Mouse (Mus musculus) midbrain, embryonic 11.5 days (tissue): ENCODE data around the gene Cdiptos. TPM values are rescaled to one million over a fixed set of nuclear protein-coding genes. Genes with fewer than 3 reads are reported as not detected.

Experiments
- ATAC-seq: fragments of 200-750 bp; cut with Nextera tagmentation; 2 replicates; pipeline ENCODE4 v1.8.0; 2017; ENCODE audit warnings: moderate TSS enrichment, moderate library complexity; ENCODE audit not compliant: low FRiP score
- DNase-seq: peaks from one replicate; pipeline ENCODE4 v3.0.0; 2015; ENCODE audit warnings: low spot score; ENCODE audit errors: missing footprints
- H3K27ac ChIP-seq: fragments of 300-500 bp; sonication (generic); 2 replicates; pipeline ENCODE4 v1.5.1; 2014; ENCODE audit warnings: low read depth, low read length
- H3K27me3 ChIP-seq: fragments of 300-500 bp; sonication (generic); 2 replicates; pipeline ENCODE4 v1.6.1; 2014; ENCODE audit warnings: mild to moderate bottlenecking, low read length, moderate library complexity, mixed read lengths; ENCODE audit not compliant: control insufficient read depth, insufficient read depth
- H3K36me3 ChIP-seq: fragments of 300-500 bp; sonication (generic); 2 replicates; pipeline ENCODE4 v1.6.1; 2014; ENCODE audit warnings: mild to moderate bottlenecking, low read length, moderate library complexity, mixed read lengths; ENCODE audit not compliant: control insufficient read depth, insufficient read depth
- H3K4me1 ChIP-seq: fragments of 300-500 bp; sonication (generic); 2 replicates; pipeline ENCODE4 v1.6.1; 2014; ENCODE audit warnings: low read length; ENCODE audit not compliant: control insufficient read depth, insufficient read depth
- H3K4me2 ChIP-seq: fragments of 300-500 bp; sonication (generic); 2 replicates; pipeline ENCODE4 v1.6.1; 2014; ENCODE audit warnings: mild to moderate bottlenecking, moderate library complexity
- H3K4me3 ChIP-seq: fragments of 300-500 bp; sonication (generic); 2 replicates; pipeline ENCODE4 v1.5.1; 2014; ENCODE audit warnings: low read depth, low read length
- H3K9ac ChIP-seq: fragments of 300-500 bp; sonication (generic); 2 replicates; pipeline ENCODE4 v1.6.1; 2014; ENCODE audit warnings: low read length
- H3K9me3 ChIP-seq: fragments of 300-500 bp; sonication (generic); 2 replicates; pipeline ENCODE4 v1.6.1; 2016; ENCODE audit warnings: low read length; ENCODE audit not compliant: control insufficient read depth
- WGBS: fragments of 180-500 bp; shearing (Covaris S2); extraction: QIAGEN DNeasy Blood & Tissue Kit; methylation state at CpG from one replicate; pipeline ENCODE4 v1.1.7; 2014; 5-methylcytosine and 5-hydroxymethylcytosine counted together
- polyA plus RNA-seq: library from polyadenylated mRNA; unstranded; fragments of >200 nt; fragmentation: Nextera tagmentation; extraction: Ambion mirVana; gene quantifications from 2 replicates; pipeline ENCODE4 v1.2.1, GENCODE M21; 2014

Cdiptos gene
- polyA plus RNA-seq, 1 experiment from 2014 or later = 1.3 TPM

DNA sequence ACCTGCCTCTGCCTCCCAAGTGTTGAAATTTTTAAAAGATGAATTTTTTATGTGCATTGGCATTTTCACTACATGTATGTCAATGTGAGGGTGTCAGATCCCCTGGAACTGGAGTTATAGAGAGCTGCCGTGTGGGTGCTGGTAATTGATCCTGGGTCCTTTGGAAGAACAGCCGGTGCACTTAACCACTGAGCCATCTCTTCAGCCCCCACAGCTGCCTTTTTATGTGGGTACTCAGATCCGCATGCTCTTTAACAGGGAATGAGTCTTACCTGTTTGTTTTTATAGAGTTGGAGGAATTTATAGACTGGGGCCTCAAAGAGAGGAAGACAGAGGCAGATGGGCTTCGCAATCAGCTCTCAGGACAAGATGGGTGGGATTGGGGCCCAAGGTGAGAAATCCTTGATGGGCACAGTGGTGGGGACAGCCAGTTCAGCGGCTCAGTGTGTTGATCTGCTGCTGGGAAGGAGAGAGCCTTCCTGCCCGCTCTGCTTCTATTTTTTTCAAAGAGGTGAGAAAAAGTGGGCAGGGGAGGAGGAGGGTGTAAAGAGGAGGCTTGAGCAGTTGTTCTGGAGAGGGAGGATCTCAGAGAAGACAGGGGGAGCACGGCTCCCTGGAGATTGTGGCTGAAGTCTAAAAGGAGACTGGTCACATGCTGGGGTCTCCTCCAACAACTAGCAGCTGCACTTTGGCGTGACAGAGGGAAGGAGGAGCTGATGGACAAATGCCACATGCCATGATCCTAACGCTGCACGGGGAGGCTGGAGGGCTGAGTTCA, 9.0 kb upstream of the Cdiptos start:
- Histone ChIP-seq H3K36me3 (peaks cover 4% of the 10 kb centered on the region), H3K4me3 (no peak overlapping the region), H3K9ac (no peak overlapping the region), H3K27me3 (no peaks in the 10 kb centered on the region), H3K27ac (no peak overlapping the region), H3K4me1 (no peaks in the 10 kb centered on the region), H3K9me3 (no peaks in the 10 kb centered on the region), H3K4me2 (no peak overlapping the region)
- no peak for ATAC-seq
- 61% methylated on average over 10 of the region's 10 CpGs for WGBS
- DNase-seq = no peak

DNA sequence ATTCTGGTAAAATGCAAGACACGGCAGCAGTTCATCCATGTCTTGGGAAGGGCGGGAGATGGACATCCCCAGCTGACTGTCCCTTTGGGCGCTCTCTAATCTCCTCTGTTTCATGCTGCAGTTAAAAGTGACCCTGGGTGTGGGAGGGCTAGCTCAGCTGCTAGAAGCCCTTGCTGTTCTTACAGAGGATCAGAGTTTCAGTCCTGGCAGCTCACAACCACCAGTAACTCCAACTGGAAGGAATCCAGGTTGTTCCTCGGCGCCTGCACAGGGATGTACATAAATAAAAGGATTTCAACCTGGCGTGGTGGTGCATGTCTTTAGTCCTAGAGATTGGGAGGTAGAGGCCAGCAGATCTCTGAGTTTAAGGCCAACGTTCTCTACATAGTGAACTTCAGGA, 7.2 kb upstream of the Cdiptos start:
- H3K27me3 ChIP-seq = no peaks in the 10 kb centered on the region
- no peak overlapping the region for H3K4me2 ChIP-seq
- ATAC-seq (no peak), DNase-seq (no peak)
- no peaks in the 10 kb centered on the region for H3K9me3 ChIP-seq
- no peak overlapping the region for H3K4me3 ChIP-seq
- H3K9ac ChIP-seq = no peak overlapping the region
- H3K27ac ChIP-seq = no peak overlapping the region
- no peaks in the 10 kb centered on the region for H3K4me1 ChIP-seq
- 85% methylated on average over 7 of the region's 7 CpGs for WGBS
- peaks cover 11% of the 10 kb centered on the region for H3K36me3 ChIP-seq

DNA sequence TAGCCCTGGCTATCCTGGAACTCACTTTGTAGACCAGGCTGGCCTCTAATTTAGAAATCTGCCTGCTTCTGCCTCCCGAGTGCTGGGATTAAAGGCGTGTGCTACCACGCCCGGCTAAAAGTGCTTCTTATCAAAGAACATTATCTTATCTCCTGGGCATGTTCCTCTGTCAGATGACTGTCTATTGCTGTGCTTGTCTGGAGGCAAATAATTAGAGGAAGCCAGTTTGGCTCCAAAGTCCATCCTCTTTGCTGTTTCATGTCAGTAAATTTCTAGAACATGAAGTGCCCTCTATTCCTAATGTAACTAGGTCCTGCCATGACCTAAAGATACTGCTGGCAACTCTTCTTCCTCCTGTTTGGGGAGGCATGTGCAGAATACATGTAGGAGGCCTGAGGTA, 6.2 kb upstream of the Cdiptos start:
- WGBS = 87% methylated on average over 4 of the region's 4 CpGs
- Histone ChIP-seq H3K27me3 (no peaks in the 10 kb centered on the region), H3K36me3 (peaks cover 11% of the 10 kb centered on the region)

DNA sequence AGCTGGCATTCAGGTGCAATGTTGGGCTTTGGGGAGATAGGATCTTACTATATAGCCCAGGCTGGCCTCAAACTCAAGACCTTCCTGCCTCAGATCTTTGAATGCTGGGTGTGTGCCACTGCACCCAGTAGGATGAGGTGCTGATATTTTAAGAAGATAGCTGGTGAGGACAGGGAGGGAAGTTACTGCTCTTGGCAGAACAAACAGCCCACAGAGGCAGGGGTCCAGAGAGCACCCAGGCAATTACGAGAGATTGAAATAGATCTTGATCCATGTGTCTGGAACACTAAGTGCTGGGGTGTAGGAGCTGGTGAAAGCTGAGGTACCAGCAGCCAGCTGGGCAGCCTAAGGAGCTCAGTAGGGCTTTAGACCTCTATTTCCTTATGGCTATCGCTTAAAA, 5.7 kb upstream of the Cdiptos start:
- H3K4me2 ChIP-seq = no peak overlapping the region
- no peaks in the 10 kb centered on the region for H3K27me3 ChIP-seq
- peaks cover 11% of the 10 kb centered on the region for H3K36me3 ChIP-seq
- DNase-seq (no peak), ATAC-seq (no peak)
- no peak overlapping the region for H3K4me3 ChIP-seq
- peaks cover 4% of the 10 kb centered on the region for H3K4me1 ChIP-seq
- no peak overlapping the region for H3K9ac ChIP-seq
- 82% methylated on average over 2 of the region's 2 CpGs for WGBS
- H3K9me3 ChIP-seq = no peaks in the 10 kb centered on the region
- no peak overlapping the region for H3K27ac ChIP-seq

More for the DNA sequence above, 6.2 kb upstream of the Cdiptos start:
- H3K9ac ChIP-seq = no peak overlapping the region
- peaks cover 2% of the 10 kb centered on the region for H3K4me1 ChIP-seq
- H3K9me3 ChIP-seq = no peaks in the 10 kb centered on the region
- H3K27ac ChIP-seq = no peak overlapping the region
- no peak for DNase-seq
- ATAC-seq = no peak
- no peak overlapping the region for H3K4me3 ChIP-seq
- no peak overlapping the region for H3K4me2 ChIP-seq

DNA sequence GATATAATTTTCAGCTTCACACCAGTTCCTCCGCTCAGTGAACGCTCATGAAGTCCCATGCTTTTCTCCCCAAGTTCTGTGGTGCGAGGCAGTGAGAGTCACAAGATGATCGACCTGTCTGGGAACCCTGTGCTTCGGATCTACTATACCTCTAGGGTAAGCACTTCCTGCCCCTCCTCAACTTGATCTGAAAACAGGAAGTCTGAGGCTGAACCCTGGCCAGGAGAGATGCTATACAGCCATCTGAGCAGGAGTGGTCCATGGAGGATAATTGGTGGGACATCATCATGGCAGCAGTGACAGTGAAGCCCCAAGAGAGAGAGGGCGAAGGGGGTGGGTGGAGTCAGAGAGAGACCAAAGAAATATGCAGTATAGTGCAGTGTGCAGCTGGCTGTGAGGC, 2.9 kb upstream of the Cdiptos start:
- Histone ChIP-seq H3K4me1 (peaks cover 8% of the 10 kb centered on the region), H3K36me3 (peaks cover 11% of the 10 kb centered on the region), H3K9ac (no peak overlapping the region), H3K4me3 (no peak overlapping the region), H3K27me3 (no peaks in the 10 kb centered on the region), H3K4me2 (no peak overlapping the region), H3K27ac (no peak overlapping the region), H3K9me3 (no peaks in the 10 kb centered on the region)
- no peak for ATAC-seq
- no peak for DNase-seq
- WGBS = 95% methylated on average over 6 of the region's 6 CpGs

DNA sequence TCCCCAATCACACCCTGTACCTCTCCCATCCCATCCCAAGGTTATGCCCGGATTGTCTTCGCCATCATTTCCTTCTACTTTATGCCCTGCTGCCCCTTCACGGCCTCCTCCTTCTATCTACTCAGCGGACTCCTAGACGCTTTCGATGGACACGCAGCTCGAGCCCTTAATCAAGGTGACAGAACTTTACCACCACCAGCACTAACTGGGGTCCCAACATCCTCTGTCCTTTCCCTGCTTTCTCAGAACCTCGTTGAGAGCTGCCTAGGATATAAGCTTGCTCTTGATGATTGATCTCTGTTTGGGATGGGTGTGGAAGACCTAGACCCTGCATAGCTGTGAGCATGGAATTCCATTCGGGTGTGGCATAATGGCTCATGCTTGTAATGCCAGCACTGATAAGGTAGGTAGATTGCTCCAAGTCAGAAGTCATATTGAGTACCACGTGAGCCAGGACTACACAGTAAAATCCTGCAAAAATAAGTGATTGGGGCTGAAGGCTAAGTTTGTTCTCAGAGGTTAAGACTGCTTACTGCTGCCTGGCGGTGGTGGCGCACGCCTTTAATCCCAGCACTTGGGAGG, 1.1 kb upstream of the Cdiptos start:
- Histone ChIP-seq H3K27me3 (no peaks in the 10 kb centered on the region), H3K27ac (no peak overlapping the region; the same call in 1 of the 2 replicates)
- WGBS = 31% methylated on average over 14 of the region's 14 CpGs

DNA sequence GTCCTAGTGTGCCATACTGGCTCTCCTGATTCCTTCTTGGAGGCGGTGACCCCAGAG, 177 bp downstream of the Cdiptos start, which contains the start of gene Cdipt:
Cdipt (plus strand) TSS at position 22 of the 57 bp plus-strand sequence.
- no peak for DNase-seq
- peaks cover 8% of the 10 kb centered on the region for H3K4me1 ChIP-seq
- H3K4me2 ChIP-seq = peak within 1 kb of the TSS; percentile 85
- H3K27ac ChIP-seq = peak within 1 kb of the TSS; percentile 93
- H3K4me3 ChIP-seq = peak within 1 kb of the TSS; percentile 76
- no peak for ATAC-seq
- 9% methylated on average over 1 of the region's 1 CpGs for WGBS
- H3K9ac ChIP-seq = peak within 1 kb of the TSS; percentile 89
- H3K9me3 ChIP-seq = no peaks in the 10 kb centered on the region
- peaks cover 11% of the 10 kb centered on the region for H3K36me3 ChIP-seq
- H3K27me3 ChIP-seq = no peaks in the 10 kb centered on the region

More for the DNA sequence above, 1.1 kb upstream of the Cdiptos start:
- Histone ChIP-seq H3K9me3 (no peaks in the 10 kb centered on the region), H3K36me3 (peaks cover 11% of the 10 kb centered on the region), H3K9ac (peak overlapping the region; percentile 89), H3K4me3 (peak overlapping the region; percentile 76), H3K4me1 (peaks cover 8% of the 10 kb centered on the region), H3K4me2 (peak overlapping the region; percentile 85)
- ATAC-seq (peak; percentile 3; the same call in 1 of the 2 replicates), DNase-seq (no peak)

DNA sequence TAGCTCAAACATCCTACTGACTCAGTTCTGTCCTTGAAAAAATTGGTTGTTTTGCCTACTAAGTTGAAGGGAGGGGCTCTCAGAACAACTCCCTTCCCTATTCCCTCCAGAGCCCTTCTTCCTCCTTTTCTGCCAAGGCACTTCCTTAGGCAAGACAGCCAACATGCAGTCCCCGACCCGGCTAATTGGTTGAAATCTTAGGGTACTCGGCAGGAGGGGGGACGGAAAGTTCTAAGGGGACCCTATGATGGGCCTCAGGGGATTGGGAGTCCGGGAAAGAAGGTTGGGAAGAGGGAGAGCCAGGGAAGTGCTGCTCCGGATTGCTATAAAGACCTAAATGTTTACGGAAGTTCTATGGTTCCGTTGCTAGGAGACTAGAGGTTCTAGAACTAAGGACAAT, 405 bp downstream of the Cdiptos start:
- peak overlapping the region; percentile 30; the same call in 1 of the 2 replicates for H3K4me2 ChIP-seq
- ATAC-seq (no peak), DNase-seq (peak; percentile 86)
- no peaks in the 10 kb centered on the region for H3K27me3 ChIP-seq
- WGBS = 12% methylated on average over 8 of the region's 8 CpGs
- H3K36me3 ChIP-seq = peaks cover 11% of the 10 kb centered on the region
- H3K27ac ChIP-seq = no peak overlapping the region
- H3K9me3 ChIP-seq = no peaks in the 10 kb centered on the region
- H3K4me3 ChIP-seq = peak overlapping the region; percentile 76
- H3K4me1 ChIP-seq = peaks cover 8% of the 10 kb centered on the region
- H3K9ac ChIP-seq = peak overlapping the region; percentile 16; the same call in 1 of the 2 replicates

DNA sequence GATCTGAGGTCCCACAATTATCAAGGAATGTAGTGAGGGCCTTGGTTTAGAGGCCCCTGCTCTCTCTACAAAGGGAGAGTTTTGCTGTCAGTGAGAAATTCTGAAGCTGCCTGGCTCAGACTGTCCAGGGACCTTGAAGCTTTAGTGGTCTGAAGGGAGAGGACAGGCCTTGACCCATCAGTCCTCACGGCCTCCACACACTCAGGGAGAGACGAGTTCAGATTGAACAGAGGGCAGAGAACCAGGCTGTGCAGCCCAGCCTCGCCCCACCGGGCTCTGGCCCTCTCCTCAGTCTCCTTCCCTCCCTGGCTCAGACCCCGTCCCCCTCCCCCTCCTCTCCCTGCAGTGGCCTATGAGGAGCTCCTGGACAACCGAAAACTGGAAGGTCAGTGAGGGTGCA, 8.5 kb downstream of the Cdiptos start:
- H3K4me3 ChIP-seq = no peak overlapping the region
- no peak overlapping the region for H3K9ac ChIP-seq
- no peaks in the 10 kb centered on the region for H3K9me3 ChIP-seq
- no peak for ATAC-seq
- WGBS = 69% methylated on average over 6 of the region's 6 CpGs
- no peaks in the 10 kb centered on the region for H3K36me3 ChIP-seq
- no peaks in the 10 kb centered on the region for H3K4me1 ChIP-seq
- H3K27ac ChIP-seq = no peak overlapping the region
- H3K27me3 ChIP-seq = peaks cover 4% of the 10 kb centered on the region
- no peak for DNase-seq
- H3K4me2 ChIP-seq = no peak overlapping the region
